Mouse (Mus musculus): ENCODE measurements at regions not wholly inside any gene's neighbourhood (a gene's known extent, or its start where the extent isn't known, plus 50 kb on each side); places are given as distances from the start of the nearest gene placed in this dataset.

DNA sequence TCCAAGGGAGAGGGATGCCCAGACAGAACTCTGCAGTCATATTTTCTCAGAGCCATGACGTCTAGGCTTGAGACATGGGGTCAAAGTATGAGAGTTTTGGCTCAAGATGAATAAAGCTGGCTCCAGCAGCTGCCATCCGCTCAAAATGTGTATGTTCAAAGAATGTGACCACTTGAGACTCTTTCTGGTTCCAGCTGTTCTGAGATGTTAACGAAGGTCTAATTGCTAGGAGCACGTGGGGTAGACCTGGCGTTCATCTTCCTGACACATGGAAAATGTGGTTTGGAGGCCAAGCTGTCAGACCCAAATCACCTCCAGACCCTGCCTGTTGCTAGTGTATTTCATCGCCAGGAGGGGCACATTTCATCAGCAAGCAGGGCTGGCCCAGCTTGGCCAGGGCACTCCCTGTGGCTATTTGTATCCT is 58.9 kb upstream of the Ankrd1 start:
- Histone ChIP-seq H3K4me3 (ENCODE audit: low read length) (no peak overlapping the region), H3K9ac (ENCODE audit: low read depth, low read length) (no peak overlapping the region), H3K36me3 (ENCODE audit: control insufficient read depth, insufficient read depth, low read length) (no peaks in the 10 kb centered on the region), H3K9me3 (ENCODE audit: control insufficient read depth, low read length) (no peaks in the 10 kb centered on the region), H3K4me2 (ENCODE audit: low read depth, low read length) (no peak overlapping the region), H3K27ac (ENCODE audit: low read length) (no peak overlapping the region), H3K4me1 (ENCODE audit: control insufficient read depth, insufficient read depth, low read length) (no peaks in the 10 kb centered on the region), H3K27me3 (replicated peaks; ENCODE audit: control insufficient read depth, insufficient read depth, low read length) (no peaks in the 10 kb centered on the region)
- no peak for ATAC-seq
- WGBS, result 50% methylated on average over 6 of the region's 6 CpGs

DNA sequence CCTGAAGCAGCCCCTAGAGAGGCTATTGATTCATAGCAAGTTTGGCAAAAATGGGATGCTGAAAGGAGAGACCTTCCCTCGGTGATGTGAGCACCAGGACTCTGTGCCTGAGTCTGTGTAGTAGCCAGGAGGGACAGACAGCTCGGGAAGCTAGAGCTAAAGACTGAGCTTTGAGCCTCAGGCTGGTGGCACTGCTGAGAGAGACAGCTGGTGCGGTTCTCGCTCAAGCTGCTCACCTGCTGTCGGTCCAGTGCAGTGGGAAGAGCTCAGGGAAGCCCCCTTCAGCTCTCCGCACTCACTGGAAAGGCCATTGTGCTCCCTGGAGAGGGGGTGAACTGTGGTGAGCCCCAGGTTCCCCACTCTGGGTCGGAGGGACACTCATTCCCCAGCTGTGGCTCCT is 60.4 kb upstream of the Ankrd1 start:
- WGBS, result 77% methylated on average over 7 of the region's 7 CpGs
- no peak overlapping the region for H3K9ac ChIP-seq (ENCODE audit: low read depth, low read length)
- no peak for ATAC-seq
- H3K27ac ChIP-seq (ENCODE audit: low read length), result no peak overlapping the region
- H3K36me3 ChIP-seq (ENCODE audit: control insufficient read depth, insufficient read depth, low read length), result no peaks in the 10 kb centered on the region
- H3K27me3 ChIP-seq (replicated peaks; ENCODE audit: control insufficient read depth, insufficient read depth, low read length), result no peaks in the 10 kb centered on the region
- H3K4me1 ChIP-seq (ENCODE audit: control insufficient read depth, insufficient read depth, low read length), result no peaks in the 10 kb centered on the region
- no peak overlapping the region for H3K4me2 ChIP-seq (ENCODE audit: low read depth, low read length)
- no peak overlapping the region for H3K4me3 ChIP-seq (ENCODE audit: low read length)
- H3K9me3 ChIP-seq (ENCODE audit: control insufficient read depth, low read length), result no peaks in the 10 kb centered on the region

DNA sequence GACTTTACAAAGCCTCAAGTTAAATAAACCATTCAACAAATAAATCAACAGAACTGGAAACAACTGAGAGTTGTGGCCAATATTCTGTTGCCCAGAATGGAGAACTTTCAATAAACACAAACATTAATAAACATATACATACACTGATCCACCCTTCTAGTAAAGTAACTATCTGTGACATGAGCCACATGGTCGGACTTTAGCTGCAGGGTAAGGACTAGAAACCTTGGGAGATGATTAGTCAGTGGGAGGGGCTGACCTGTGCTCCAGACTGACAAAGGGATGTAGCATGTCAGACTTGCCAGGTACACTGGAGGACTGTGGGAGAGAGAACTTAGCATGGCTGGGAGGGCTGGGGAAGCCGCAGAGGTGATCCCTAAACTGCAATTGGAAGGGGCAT is 61.6 kb upstream of the Ankrd1 start:
- H3K27ac ChIP-seq (ENCODE audit: low read length), result no peak overlapping the region
- no peaks in the 10 kb centered on the region for H3K9me3 ChIP-seq (ENCODE audit: control insufficient read depth, low read length)
- H3K4me3 ChIP-seq (ENCODE audit: low read length), result no peak overlapping the region
- H3K36me3 ChIP-seq (ENCODE audit: control insufficient read depth, insufficient read depth, low read length), result no peaks in the 10 kb centered on the region
- H3K27me3 ChIP-seq (replicated peaks; ENCODE audit: control insufficient read depth, insufficient read depth, low read length), result no peaks in the 10 kb centered on the region
- H3K9ac ChIP-seq (ENCODE audit: low read depth, low read length), result no peak overlapping the region
- no peak overlapping the region for H3K4me2 ChIP-seq (ENCODE audit: low read depth, low read length)
- no peaks in the 10 kb centered on the region for H3K4me1 ChIP-seq (ENCODE audit: control insufficient read depth, insufficient read depth, low read length)
- WGBS, result 52% methylated on average over 2 of the region's 2 CpGs
- peak; percentile 26; the same call in 1 of the 2 replicates for ATAC-seq

DNA sequence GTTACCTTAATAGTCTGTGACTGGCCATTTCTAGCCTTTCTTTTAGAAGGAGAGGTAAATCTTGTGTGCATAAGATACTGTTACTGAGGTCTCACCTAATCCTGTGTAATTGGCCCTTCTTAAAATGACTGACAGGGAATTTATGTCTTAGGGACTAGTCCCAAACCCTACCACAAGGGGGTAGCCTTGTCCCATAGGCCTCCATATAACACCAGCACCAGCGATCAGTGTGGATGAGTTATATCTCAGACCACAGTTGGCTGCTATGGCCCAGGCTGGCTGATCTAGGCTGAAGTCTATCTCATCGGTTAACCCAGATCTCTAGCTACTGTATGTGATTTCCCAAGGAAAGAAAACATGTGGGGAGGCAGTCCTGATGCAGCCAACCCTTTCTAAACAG is 63.2 kb upstream of the Ankrd1 start:
- Histone ChIP-seq H3K36me3 (ENCODE audit: control insufficient read depth, insufficient read depth, low read length) (no peaks in the 10 kb centered on the region), H3K4me1 (ENCODE audit: control insufficient read depth, insufficient read depth, low read length) (no peaks in the 10 kb centered on the region), H3K27me3 (replicated peaks; ENCODE audit: control insufficient read depth, insufficient read depth, low read length) (no peaks in the 10 kb centered on the region), H3K27ac (ENCODE audit: low read length) (no peak overlapping the region), H3K4me2 (ENCODE audit: low read depth, low read length) (no peak overlapping the region), H3K9me3 (ENCODE audit: control insufficient read depth, low read length) (no peaks in the 10 kb centered on the region), H3K4me3 (ENCODE audit: low read length) (no peak overlapping the region), H3K9ac (ENCODE audit: low read depth, low read length) (no peak overlapping the region)
- peak; percentile 87 for ATAC-seq
- WGBS, result 20% methylated on average over 2 of the region's 2 CpGs

DNA sequence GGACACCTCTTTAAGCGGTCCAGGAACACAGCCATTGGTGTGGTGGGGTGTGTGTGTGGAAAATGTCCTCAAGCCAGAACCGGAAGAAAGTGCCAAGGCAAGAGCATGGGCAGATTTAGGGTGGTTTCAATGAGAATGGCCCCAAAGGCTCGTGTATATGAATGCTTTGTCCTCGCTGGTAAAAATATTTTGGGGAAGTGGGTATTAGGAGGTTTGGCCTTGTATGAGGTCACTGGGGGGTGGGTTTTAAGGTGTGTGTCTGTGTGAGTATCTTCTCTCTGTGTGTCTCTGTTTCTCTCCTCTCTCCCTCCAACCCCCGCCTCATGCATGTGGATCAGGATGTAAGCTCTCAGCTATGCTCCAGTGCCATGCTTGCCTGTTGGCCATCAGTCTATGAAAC is 69.8 kb upstream of the Ankrd1 start:
- H3K9ac ChIP-seq (ENCODE audit: low read depth, low read length), result no peak overlapping the region
- no peaks in the 10 kb centered on the region for H3K27me3 ChIP-seq (replicated peaks; ENCODE audit: control insufficient read depth, insufficient read depth, low read length)
- H3K4me2 ChIP-seq (ENCODE audit: low read depth, low read length), result no peak overlapping the region
- H3K36me3 ChIP-seq (ENCODE audit: control insufficient read depth, insufficient read depth, low read length), result no peaks in the 10 kb centered on the region
- 86% methylated on average over 5 of the region's 5 CpGs for WGBS
- H3K4me1 ChIP-seq (ENCODE audit: control insufficient read depth, insufficient read depth, low read length), result no peaks in the 10 kb centered on the region
- H3K9me3 ChIP-seq (ENCODE audit: control insufficient read depth, low read length), result no peaks in the 10 kb centered on the region
- no peak overlapping the region for H3K27ac ChIP-seq (ENCODE audit: low read length)
- no peak overlapping the region for H3K4me3 ChIP-seq (ENCODE audit: low read length)
- ATAC-seq, result no peak

DNA sequence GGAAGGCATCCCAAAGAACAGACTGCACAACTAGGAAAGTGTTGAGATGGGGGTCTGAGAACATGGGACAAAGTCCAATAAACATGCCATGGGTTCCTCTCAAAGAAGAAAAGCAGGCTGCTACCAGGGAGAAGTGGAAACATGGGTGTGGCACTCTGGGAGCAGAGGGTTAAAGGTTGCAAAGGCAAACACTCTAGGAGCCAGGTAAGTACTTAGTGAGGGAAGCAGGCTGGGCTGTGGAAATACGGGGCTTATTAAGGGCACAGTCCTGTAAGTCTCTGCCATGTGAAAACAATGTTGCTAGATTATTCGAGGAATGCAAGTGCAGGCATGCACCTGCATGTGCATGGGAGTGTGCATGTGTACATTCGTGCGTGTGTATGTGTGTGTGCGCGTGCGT is 71.7 kb upstream of the Ankrd1 start:
- no peak overlapping the region for H3K27ac ChIP-seq (ENCODE audit: low read length)
- H3K9ac ChIP-seq (ENCODE audit: low read depth, low read length), result no peak overlapping the region
- no peaks in the 10 kb centered on the region for H3K27me3 ChIP-seq (replicated peaks; ENCODE audit: control insufficient read depth, insufficient read depth, low read length)
- no peak overlapping the region for H3K4me3 ChIP-seq (ENCODE audit: low read length)
- H3K36me3 ChIP-seq (ENCODE audit: control insufficient read depth, insufficient read depth, low read length), result no peaks in the 10 kb centered on the region
- 89% methylated on average over 7 of the region's 7 CpGs for WGBS
- H3K4me1 ChIP-seq (ENCODE audit: control insufficient read depth, insufficient read depth, low read length), result no peaks in the 10 kb centered on the region
- H3K4me2 ChIP-seq (ENCODE audit: low read depth, low read length), result no peak overlapping the region
- peak; percentile 71 for ATAC-seq
- H3K9me3 ChIP-seq (ENCODE audit: control insufficient read depth, low read length), result no peaks in the 10 kb centered on the region

DNA sequence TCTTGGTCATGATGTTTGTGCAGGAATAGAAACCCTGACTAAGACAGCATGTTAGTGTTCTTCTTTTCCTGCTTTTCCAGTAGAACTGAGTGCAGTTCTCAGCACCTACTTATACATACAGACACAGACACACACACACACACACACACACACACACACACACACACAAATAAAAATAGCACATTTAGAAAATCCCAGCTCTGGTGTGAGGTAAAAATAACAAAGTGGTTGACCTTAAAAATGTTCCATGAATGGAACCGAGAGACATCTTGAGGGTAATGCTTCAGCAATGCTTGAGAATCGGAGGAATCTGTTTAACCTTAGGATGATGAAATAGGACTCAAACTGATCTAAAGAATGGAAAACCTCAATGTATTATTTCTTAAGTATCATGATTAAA is 84.4 kb upstream of the Ankrd1 start:
- Histone ChIP-seq H3K9ac (ENCODE audit: low read depth, low read length) (no peak overlapping the region), H3K27ac (ENCODE audit: low read length) (no peak overlapping the region), H3K36me3 (ENCODE audit: control insufficient read depth, insufficient read depth, low read length) (no peaks in the 10 kb centered on the region), H3K4me1 (ENCODE audit: control insufficient read depth, insufficient read depth, low read length) (0 out of 2 replicates have a peak, but pooled peaks cover 4% of the 10 kb centered on the region), H3K27me3 (replicated peaks; ENCODE audit: control insufficient read depth, insufficient read depth, low read length) (no peaks in the 10 kb centered on the region), H3K9me3 (ENCODE audit: control insufficient read depth, low read length) (no peaks in the 10 kb centered on the region), H3K4me2 (ENCODE audit: low read depth, low read length) (no peak overlapping the region), H3K4me3 (ENCODE audit: low read length) (no peak overlapping the region)
- no peak for ATAC-seq
- WGBS, result 87% methylated on average over 2 of the region's 2 CpGs

DNA sequence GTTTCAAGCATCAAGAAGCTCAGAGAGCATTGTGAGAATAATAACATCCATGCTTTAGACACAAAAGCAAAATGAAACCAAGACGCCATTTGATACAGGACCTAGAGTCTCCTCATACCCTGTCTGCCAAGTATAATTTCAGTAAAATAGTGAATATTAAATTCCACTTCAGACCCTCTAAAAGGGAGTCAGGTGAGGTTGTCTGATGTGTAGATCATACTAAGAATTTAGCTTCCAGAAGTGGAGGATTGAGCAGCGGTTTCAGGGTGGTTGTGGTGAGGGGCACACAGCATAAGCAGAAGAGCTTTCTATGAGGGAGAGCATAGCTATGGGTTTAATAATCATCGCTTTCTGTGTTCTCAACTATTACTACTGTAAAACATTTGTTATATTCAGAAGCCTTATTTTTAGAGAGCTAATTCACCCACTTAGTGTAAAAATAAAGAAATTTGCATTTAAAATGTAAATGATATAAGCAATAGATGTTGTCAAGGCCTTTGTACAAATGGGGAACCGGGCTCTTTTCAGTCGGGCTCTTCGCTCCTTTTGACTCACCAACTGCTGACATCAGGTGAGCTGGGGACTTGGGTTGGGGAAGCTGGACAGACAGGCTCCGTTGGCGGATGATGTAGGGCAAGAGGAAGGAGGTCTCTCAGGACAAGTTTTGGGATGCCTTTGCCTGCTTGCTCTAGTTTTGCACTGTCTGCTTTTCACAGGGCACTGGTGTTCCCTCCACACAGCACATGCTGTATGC is 85.2 kb upstream of the Ankrd1 start:
- Histone ChIP-seq H3K36me3 (ENCODE audit: control insufficient read depth, insufficient read depth, low read length) (no peaks in the 10 kb centered on the region), H3K4me1 (ENCODE audit: control insufficient read depth, insufficient read depth, low read length) (0 out of 2 replicates have a peak, but pooled peaks cover 4% of the 10 kb centered on the region), H3K4me2 (ENCODE audit: low read depth, low read length) (no peak overlapping the region), H3K4me3 (ENCODE audit: low read length) (no peak overlapping the region), H3K9ac (ENCODE audit: low read depth, low read length) (no peak overlapping the region), H3K27ac (ENCODE audit: low read length) (no peak overlapping the region), H3K27me3 (replicated peaks; ENCODE audit: control insufficient read depth, insufficient read depth, low read length) (no peaks in the 10 kb centered on the region), H3K9me3 (ENCODE audit: control insufficient read depth, low read length) (no peaks in the 10 kb centered on the region)
- 94% methylated on average over 8 of the region's 8 CpGs for WGBS
- no peak for ATAC-seq

DNA sequence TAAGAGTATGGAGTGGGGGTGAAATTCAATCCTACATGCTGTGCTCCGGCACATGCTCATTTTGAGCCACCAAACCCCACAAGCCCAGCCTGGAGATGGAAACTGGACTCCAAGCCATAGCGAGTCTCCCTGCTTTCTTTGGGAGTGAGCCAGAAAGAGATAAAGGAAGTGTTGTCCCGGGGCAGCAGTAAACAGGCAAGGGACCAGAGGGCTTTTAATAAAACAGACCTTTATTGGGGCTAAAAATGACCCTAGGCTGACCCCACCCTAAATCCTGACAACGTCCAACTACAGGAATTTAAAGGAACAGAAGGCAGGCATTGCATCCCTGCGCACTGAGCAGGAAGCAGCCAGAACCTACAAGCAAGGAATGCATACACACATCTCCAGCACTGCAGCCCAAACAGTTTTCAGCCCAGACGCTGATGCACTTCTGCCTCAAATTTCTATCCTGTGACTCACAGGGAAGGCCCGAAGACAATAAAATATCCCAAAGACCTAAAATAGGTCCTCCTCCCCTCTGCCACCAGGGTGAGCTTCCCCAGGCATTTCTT is 87.9 kb upstream of the Ankrd1 start:
- Histone ChIP-seq H3K4me3 (ENCODE audit: low read length) (no peak overlapping the region), H3K27me3 (replicated peaks; ENCODE audit: control insufficient read depth, insufficient read depth, low read length) (no peaks in the 10 kb centered on the region), H3K9ac (ENCODE audit: low read depth, low read length) (no peak overlapping the region), H3K4me1 (ENCODE audit: control insufficient read depth, insufficient read depth, low read length) (0 out of 2 replicates have a peak, but pooled peaks cover 4% of the 10 kb centered on the region), H3K27ac (ENCODE audit: low read length) (peak overlapping the region; percentile 20; the same call in 1 of the 2 replicates), H3K4me2 (ENCODE audit: low read depth, low read length) (peak overlapping the region; percentile 15; the same call in 1 of the 2 replicates), H3K36me3 (ENCODE audit: control insufficient read depth, insufficient read depth, low read length) (no peaks in the 10 kb centered on the region), H3K9me3 (ENCODE audit: control insufficient read depth, low read length) (no peaks in the 10 kb centered on the region)
- peak; percentile 76 for ATAC-seq
- 20% methylated on average over 7 of the region's 7 CpGs for WGBS

Data from intestine, embryonic 16.5 days (tissue).